ENCODE assay signal across 8 mouse cellular contexts in genomic region chr14:56571310-56572093, GRCm38 (mm10). TPM values are rescaled to one million over a fixed set of nuclear protein-coding genes. Genes with fewer than 3 reads are reported as not detected.
DNase-seq lines count a peak whose midpoint lies in the region; ATAC-seq lines count a peak whose summit lies in the region.

No protein-coding gene starts in this region.

- ATAC-seq in hindbrain, embryonic 12.5 days (ENCODE audit: low FRiP score) = peak; percentile 99

- peak overlapping the region; percentile 64 for H3K27ac ChIP-seq in hindbrain, embryonic 12.5 days

- no peaks in the 10 kb centered on the region for H3K36me3 ChIP-seq in hindbrain, embryonic 12.5 days

- DNase-seq in Muller cell, postnatal 12 days (ENCODE audit: inconsistent ontology term) = peak; percentile 96
- peak; percentile 97 for DNase-seq in cerebellum, adult 9-11 months
- peak; percentile 95 to 97 for DNase-seq in frontal cortex, adult 2 months (ENCODE audit: extremely low spot score in 1 of 2, low spot score in 1 of 2)
- DNase-seq in layer of hippocampus, postnatal 14 days (ENCODE audit: low spot score in 2 of 2) = peak; percentile 88 to 97
- peak; percentile 96 for DNase-seq in lung, postnatal 14 days
- peak; percentile 89 for DNase-seq in retina, adult 2 months (ENCODE audit: low read depth, low spot score)
- DNase-seq in thymus, postnatal 36 days = peak; percentile 95

- peak overlapping the region; percentile 63 for H3K4me2 ChIP-seq in hindbrain, embryonic 12.5 days (replicated peaks)

- H3K27me3 ChIP-seq in hindbrain, embryonic 12.5 days = 0 out of 2 replicates have a peak, but pooled peaks cover 2% of the 10 kb centered on the region

- peak overlapping the region; percentile 54 for H3K4me3 ChIP-seq in hindbrain, embryonic 12.5 days

- WGBS in hindbrain, embryonic 12.5 days = under 1% methylated on average over 59 of the region's 59 CpGs

- H3K9ac ChIP-seq in hindbrain, embryonic 12.5 days = peak overlapping the region; percentile 59

- H3K9me3 ChIP-seq in hindbrain, embryonic 12.5 days (replicated peaks) = no peaks in the 10 kb centered on the region

- H3K4me1 ChIP-seq in hindbrain, embryonic 12.5 days = peaks cover 17% of the 10 kb centered on the region

RNA-seq across cellular contexts. Expression of gene Cenpj, which starts 3.7 kb away (rescaled TPM):
- 3.1 and 3.4 TPM in 2 replicates for polyA plus RNA-seq in frontal cortex, adult 2 months (2012; rRNA removed)
- 16.5 and 16.8 TPM in 2 replicates for polyA plus RNA-seq in hindbrain, embryonic 12.5 days (2016; fragmentation: Nextera tagmentation; extraction: Ambion mirVana)
- total RNA-seq in layer of hippocampus, postnatal 14 days (2021) = 1 to 10 TPM; 3.1 to 3.7 TPM

RNA-seq across cellular contexts. Expression of gene Parp4, which starts 3.9 kb away (rescaled TPM):
- 7.0 and 7.4 TPM in 2 replicates for polyA plus RNA-seq in frontal cortex, adult 2 months (2012; rRNA removed)
- 1.7 and 2.2 TPM in 2 replicates for polyA plus RNA-seq in hindbrain, embryonic 12.5 days (2016; fragmentation: Nextera tagmentation; extraction: Ambion mirVana)
- 1 to 10 TPM; 4.7 to 5.3 TPM for total RNA-seq in layer of hippocampus, postnatal 14 days (2021)

Comparison
In these comparisons a context has a peak if more than half of its experiments do, and no peak if none do; other contexts are left out.
1. Peak in every context shown above with its lines: DNase-seq, ATAC-seq, H3K4me3 ChIP-seq and H3K27ac ChIP-seq.